Mouse (Mus musculus): ENCODE results near the gene Sec24a.

Gene Sec24a

GRCm38 (mm10) chr11:51649889-51650199 lies 113.6 kb downstream of the Sec24a start:
- no peak for DNase-seq (ENCODE audit: low read depth)

- no peak for DNase-seq (ENCODE audit: low read depth)
Observed at GRCm38 (mm10) chr11:51649111-51649888, 114.1 kb downstream of the Sec24a start.

- DNase-seq (ENCODE audit: low read depth) = no peak
Observed at GRCm38 (mm10) chr11:51648566-51648965, 114.9 kb downstream of the Sec24a start.

GRCm38 (mm10) chr11:51646751-51647667 lies 116.4 kb downstream of the Sec24a start:
- DNase-seq (ENCODE audit: low read depth) = no peak

- DNase-seq (ENCODE audit: low read depth) = no peak
Observed at GRCm38 (mm10) chr11:51646245-51646644, 117.2 kb downstream of the Sec24a start.

- no peak for DNase-seq (ENCODE audit: low read depth)
Observed at GRCm38 (mm10) chr11:51645293-51645692, 118.1 kb downstream of the Sec24a start.

GRCm38 (mm10) chr11:51644217-51644616 lies 119.2 kb downstream of the Sec24a start:
- no peak for DNase-seq (ENCODE audit: low read depth)

- no peak for DNase-seq (ENCODE audit: low read depth)
Observed at GRCm38 (mm10) chr11:51643761-51644160, 119.7 kb downstream of the Sec24a start.

- no peak for DNase-seq (ENCODE audit: low read depth)
Observed at GRCm38 (mm10) chr11:51643202-51643601, 120.2 kb downstream of the Sec24a start.
